Mouse (Mus musculus) heart, embryonic 14.5 days (tissue): ENCODE results near the gene Calm3. TPM values are rescaled to one million over a fixed set of nuclear protein-coding genes. Genes with fewer than 3 reads are reported as not detected.

Experiments
- ATAC-seq: fragments of 200-750 bp; cut with Nextera tagmentation; 2 replicates; pipeline ENCODE4 v1.8.0; 2017; ENCODE audit warnings: low read depth, moderate TSS enrichment; ENCODE audit not compliant: insufficient number of reproducible peaks, insufficient read depth, low FRiP score
- H3K27ac ChIP-seq, 2 experiments: fragments of 200-500 bp in 1 of 2; fragments of 300-500 bp in 1 of 2; sonication (generic) in 1 of 2; replicated peaks in 1 of 2; 2 replicates each; pipeline ENCODE4 v1.5.1; 2012 to 2014; ENCODE audit warnings: low read depth in 2 of 2, low read length in 2 of 2, control low read depth in 1 of 2, mild to moderate bottlenecking in 1 of 2, mixed read lengths in 1 of 2; ENCODE audit not compliant: control insufficient read depth in 1 of 2, insufficient read depth in 1 of 2
- H3K27me3 ChIP-seq: fragments of 300-500 bp; sonication (generic); 2 replicates; pipeline ENCODE4 v1.6.1; 2014; ENCODE audit warnings: mild to moderate bottlenecking, low read length, control low read depth; ENCODE audit not compliant: control insufficient read depth, insufficient read depth
- H3K36me3 ChIP-seq: fragments of 300-500 bp; sonication (generic); 2 replicates; pipeline ENCODE4 v1.6.1; 2014; ENCODE audit warnings: mild to moderate bottlenecking, control low read depth, low read length, mixed read lengths; ENCODE audit not compliant: control insufficient read depth, insufficient read depth
- H3K4me1 ChIP-seq, 2 experiments: fragments of 200-500 bp in 1 of 2; fragments of 300-500 bp in 1 of 2; sonication (generic) in 1 of 2; 2 replicates each; pipeline ENCODE4 v1.6.1; 2012 to 2014; ENCODE audit warnings: low read length in 2 of 2, control low read depth in 1 of 2, mixed read lengths in 1 of 2; ENCODE audit not compliant: control insufficient read depth in 2 of 2, insufficient read depth in 2 of 2
- H3K4me2 ChIP-seq: fragments of 300-500 bp; sonication (generic); 2 replicates; pipeline ENCODE4 v1.6.1; 2014; ENCODE audit warnings: mild to moderate bottlenecking, low read length
- H3K4me3 ChIP-seq, 2 experiments: fragments of 200-500 bp in 1 of 2; fragments of 300-500 bp in 1 of 2; sonication (generic) in 1 of 2; 2 replicates each; pipeline ENCODE4 v1.5.1; 2012 to 2014; ENCODE audit warnings: low read length in 2 of 2, mild to moderate bottlenecking in 2 of 2, control low read depth in 1 of 2, low read depth in 1 of 2, moderate library complexity in 1 of 2; ENCODE audit not compliant: control insufficient read depth in 1 of 2, insufficient read depth in 1 of 2
- H3K9ac ChIP-seq: fragments of 300-500 bp; sonication (generic); 2 replicates; pipeline ENCODE4 v1.6.1; 2014; ENCODE audit warnings: mild to moderate bottlenecking, low read length
- H3K9me3 ChIP-seq: fragments of 300-500 bp; sonication (generic); 2 replicates; pipeline ENCODE4 v1.6.1; 2016; ENCODE audit warnings: low read length, control low read depth; ENCODE audit not compliant: control insufficient read depth
- WGBS: fragments of 180-500 bp; shearing (Covaris S2); extraction: QIAGEN DNeasy Blood & Tissue Kit; methylation state at CpG from one replicate; pipeline ENCODE4 v1.1.7; 2014; 5-methylcytosine and 5-hydroxymethylcytosine counted together
- polyA plus RNA-seq: library from polyadenylated mRNA; unstranded; fragments of >200 nt; fragmentation: Nextera tagmentation; extraction: Ambion mirVana; gene quantifications from 2 replicates; pipeline ENCODE4 v1.2.1, GENCODE M21; 2014

The Calm3 gene
- polyA plus RNA-seq, 1 experiment from 2014 or later: 152 TPM

DNA sequence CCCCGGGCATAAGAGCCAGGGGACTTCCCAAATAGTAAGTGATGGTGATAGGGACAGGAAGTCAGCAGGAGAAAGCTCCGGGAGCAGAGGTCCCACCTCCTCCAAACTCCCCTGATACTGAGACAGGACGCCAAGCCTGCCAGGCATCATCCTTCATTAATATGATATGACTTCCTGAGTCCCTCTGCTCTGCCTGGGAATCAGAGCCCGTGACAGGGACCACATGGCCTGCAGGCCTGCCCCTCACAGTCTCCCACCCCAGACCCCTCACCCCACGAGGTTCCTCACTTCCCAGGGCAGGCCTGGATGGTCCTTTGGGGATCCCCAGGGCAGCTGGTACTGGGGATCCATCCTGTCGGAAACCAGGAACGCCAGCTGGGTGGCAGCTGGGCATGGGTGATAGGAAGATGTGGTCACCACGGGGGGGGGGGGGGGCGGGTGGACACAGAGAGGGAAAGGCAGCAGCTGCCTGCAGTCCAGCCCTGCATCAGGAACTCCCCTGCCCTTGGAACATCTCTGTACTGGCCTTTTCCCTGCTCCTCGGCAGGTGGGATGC lies 19.7 kb downstream of the Calm3 start:
- Histone ChIP-seq H3K4me1 (peaks cover 26 to 43% of the 10 kb centered on the region in 2 experiments), H3K4me3 (no peak overlapping the region), H3K27ac (no peak overlapping the region), H3K9ac (no peak overlapping the region), H3K27me3 (peaks cover 46% of the 10 kb centered on the region), H3K9me3 (no peaks in the 10 kb centered on the region), H3K36me3 (no peaks in the 10 kb centered on the region), H3K4me2 (no peak overlapping the region)
- 40% methylated on average over 8 of the region's 10 CpGs for WGBS
- no peak for ATAC-seq

DNA sequence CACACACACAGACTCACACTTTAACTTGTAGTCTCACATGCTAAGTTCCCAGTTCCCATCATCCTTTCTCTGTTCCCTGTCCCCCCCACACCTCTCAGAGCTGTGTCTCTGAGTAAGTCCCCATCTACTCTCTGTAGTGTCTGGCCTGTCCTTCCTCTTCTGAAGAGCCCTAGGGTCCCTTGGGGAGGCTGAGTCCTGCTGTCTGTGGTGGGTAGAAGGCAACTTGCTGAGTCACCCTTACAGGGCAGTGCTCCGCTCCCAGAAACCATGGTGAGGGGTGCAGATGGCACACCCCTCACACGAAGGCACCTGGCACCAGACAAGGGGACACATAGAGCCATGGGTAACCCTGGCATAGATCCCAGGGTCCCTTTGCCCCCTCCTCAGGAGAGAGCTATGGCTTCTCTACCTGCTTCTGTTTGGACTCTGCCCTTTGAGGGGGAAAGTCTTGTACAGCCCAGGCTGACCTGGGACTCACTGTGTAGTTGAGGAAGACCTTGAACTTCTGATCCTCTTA lies 20.4 kb downstream of the Calm3 start:
- no peak overlapping the region for H3K4me2 ChIP-seq
- H3K9ac ChIP-seq: no peak overlapping the region
- no peak for ATAC-seq
- peaks cover 41% of the 10 kb centered on the region for H3K27me3 ChIP-seq
- H3K27ac ChIP-seq: no peak overlapping the region
- H3K4me3 ChIP-seq: no peak overlapping the region
- WGBS: 70% methylated on average over 2 of the region's 2 CpGs
- H3K4me1 ChIP-seq: peaks cover 20 to 36% of the 10 kb centered on the region in 2 experiments
- H3K36me3 ChIP-seq: no peaks in the 10 kb centered on the region
- H3K9me3 ChIP-seq: no peaks in the 10 kb centered on the region

DNA sequence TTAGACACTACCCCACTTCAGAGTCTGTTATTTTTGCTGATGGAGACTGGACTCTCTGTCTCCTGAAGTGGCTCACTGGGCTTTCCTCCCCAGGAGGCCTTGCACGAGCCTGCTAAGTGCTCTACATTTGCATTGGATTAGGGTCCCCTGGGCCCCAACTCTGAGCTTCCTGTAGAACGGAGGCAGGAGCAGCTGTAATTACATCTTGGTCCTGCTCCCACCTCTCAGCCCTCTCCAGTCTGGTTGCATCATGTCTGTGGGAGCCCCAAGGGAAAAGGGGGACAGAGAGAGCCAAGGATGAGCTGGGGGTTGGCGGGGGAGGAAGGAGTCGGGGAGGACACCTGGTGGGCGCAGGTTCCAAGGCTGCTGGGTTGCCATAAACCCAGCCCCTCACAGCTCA lies 23.4 kb downstream of the Calm3 start:
- ATAC-seq: no peak
- Histone ChIP-seq H3K4me3 (no peak overlapping the region), H3K4me2 (no peak overlapping the region), H3K27me3 (peaks cover 39% of the 10 kb centered on the region), H3K27ac (no peak overlapping the region), H3K9ac (no peak overlapping the region), H3K36me3 (no peaks in the 10 kb centered on the region), H3K4me1 (peaks cover 1 to 13% of the 10 kb centered on the region in 2 experiments; a peak in 3 of 4 replicates), H3K9me3 (no peaks in the 10 kb centered on the region)
- 36% methylated on average over 5 of the region's 5 CpGs for WGBS

DNA sequence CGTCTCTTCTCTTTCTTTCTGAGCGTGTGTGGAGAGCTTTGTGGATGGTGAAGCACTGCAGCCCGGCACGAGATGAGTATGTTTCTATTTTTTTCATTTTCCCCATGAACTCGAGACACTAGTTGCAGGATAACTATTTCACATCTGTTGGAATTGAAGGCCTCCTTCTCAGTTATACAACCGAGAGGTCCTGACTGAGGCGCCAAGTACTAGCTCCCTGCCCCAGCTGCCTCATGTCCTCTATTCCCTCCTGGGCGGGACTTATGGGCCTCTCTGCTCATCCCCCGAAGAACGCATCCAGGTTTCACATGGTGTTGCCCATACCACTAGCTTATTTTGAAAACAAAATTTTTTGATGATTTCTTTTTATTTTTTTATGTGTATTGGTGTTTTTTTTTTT lies 28.4 kb downstream of the Calm3 start:
- Histone ChIP-seq H3K9ac (0 out of 2 replicates have a peak overlapping the region, but pooled peaks have one; percentile 9), H3K4me1 (peaks cover 21 to 25% of the 10 kb centered on the region in 2 experiments), H3K27ac (no peak overlapping the region), H3K4me2 (peak overlapping the region; percentile 47), H3K9me3 (no peaks in the 10 kb centered on the region), H3K4me3 (peak overlapping the region in 1 of 2 experiments; percentile 5; a peak in 2 of 4 replicates), H3K27me3 (peaks cover 36% of the 10 kb centered on the region), H3K36me3 (no peaks in the 10 kb centered on the region)
- 33% methylated on average over 10 of the region's 10 CpGs for WGBS
- ATAC-seq: no peak

DNA sequence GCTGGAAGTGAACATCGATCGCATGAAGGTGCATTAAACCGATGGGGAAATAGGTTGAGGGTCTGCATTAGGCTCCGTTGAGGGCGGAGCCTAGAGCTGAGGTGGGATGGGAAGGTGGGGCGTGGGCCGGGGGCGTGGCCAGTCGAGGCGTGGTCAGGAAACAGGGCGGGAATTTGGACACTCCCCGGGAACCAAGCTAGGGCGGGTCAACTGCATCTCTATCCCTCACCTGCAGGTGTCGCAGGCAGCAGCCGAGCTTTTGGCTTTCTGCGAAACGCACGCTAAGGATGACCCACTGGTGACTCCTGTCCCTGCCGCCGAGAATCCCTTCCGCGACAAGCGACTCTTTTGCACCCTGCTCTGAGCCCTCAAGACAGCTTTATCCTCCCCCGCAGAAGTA lies 28.9 kb downstream of the Calm3 start:
- no peak overlapping the region for H3K27ac ChIP-seq
- H3K9ac ChIP-seq: 0 out of 2 replicates have a peak overlapping the region, but pooled peaks have one; percentile 9
- H3K36me3 ChIP-seq: no peaks in the 10 kb centered on the region
- peak; percentile 8; the same call in 1 of the 2 replicates for ATAC-seq
- H3K27me3 ChIP-seq: peaks cover 31% of the 10 kb centered on the region
- peaks cover 21 to 28% of the 10 kb centered on the region in 2 experiments for H3K4me1 ChIP-seq
- under 1% methylated on average over 24 of the region's 24 CpGs for WGBS
- no peaks in the 10 kb centered on the region for H3K9me3 ChIP-seq
- peak overlapping the region; percentile 5 to 21 for H3K4me3 ChIP-seq
- peak overlapping the region; percentile 47 for H3K4me2 ChIP-seq

DNA sequence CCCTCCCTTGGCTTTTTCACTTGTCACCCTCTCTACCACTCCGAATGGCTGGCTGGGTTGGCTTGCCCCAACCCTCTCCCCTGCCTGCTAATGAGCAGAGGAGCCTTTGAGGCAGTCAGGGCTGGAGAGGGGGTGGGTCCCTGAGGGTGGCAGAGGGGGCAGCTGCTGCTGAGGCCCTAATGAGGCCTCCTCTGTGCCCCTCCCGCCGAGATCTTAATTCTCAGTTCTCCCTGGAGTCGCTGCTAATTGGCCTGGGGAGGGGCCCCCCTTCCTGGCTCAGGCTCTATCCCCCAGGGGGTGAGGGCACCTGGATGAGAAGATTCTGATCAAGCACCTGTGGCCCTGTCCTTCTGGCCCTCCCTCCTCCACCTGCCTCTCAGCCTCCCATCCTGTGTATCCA lies 29.6 kb downstream of the Calm3 start:
- no peak for ATAC-seq
- H3K9me3 ChIP-seq: no peaks in the 10 kb centered on the region
- H3K9ac ChIP-seq: no peak overlapping the region
- no peak overlapping the region for H3K4me3 ChIP-seq
- H3K4me2 ChIP-seq: peak overlapping the region; percentile 47; the same call in 1 of the 2 replicates
- WGBS: 4% methylated on average over 4 of the region's 4 CpGs
- H3K4me1 ChIP-seq: peaks cover 21 to 28% of the 10 kb centered on the region in 2 experiments
- no peak overlapping the region for H3K27ac ChIP-seq
- no peaks in the 10 kb centered on the region for H3K36me3 ChIP-seq
- H3K27me3 ChIP-seq: peaks cover 25% of the 10 kb centered on the region

DNA sequence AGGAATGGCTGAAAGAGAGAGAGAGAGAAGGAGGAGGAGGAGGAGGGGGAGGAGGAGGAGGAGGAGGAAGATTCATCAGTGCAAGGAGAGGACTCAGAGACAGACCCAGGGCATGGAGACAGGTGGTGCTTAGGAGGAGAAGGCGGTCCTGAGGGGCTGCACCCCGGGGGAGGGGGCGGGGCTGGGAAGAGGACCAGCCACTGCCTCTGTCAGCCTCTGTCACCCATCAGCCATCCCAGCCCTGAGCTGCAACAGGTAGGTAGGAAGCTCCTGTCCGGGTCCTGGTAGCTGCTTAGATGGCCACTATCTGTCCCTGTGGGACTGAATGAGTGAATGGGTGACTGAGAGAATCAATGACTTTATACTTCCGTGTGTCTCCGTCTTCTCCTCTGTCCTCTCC lies 30.3 kb downstream of the Calm3 start:
- peaks cover 22% of the 10 kb centered on the region for H3K27me3 ChIP-seq
- H3K9ac ChIP-seq: no peak overlapping the region; the same call in 1 of the 2 replicates
- peak overlapping the region; percentile 21; the same call in 1 of the 2 replicates for H3K4me2 ChIP-seq
- peaks cover 21 to 28% of the 10 kb centered on the region in 2 experiments for H3K4me1 ChIP-seq
- WGBS: 13% methylated on average over 6 of the region's 6 CpGs
- H3K9me3 ChIP-seq: no peaks in the 10 kb centered on the region
- ATAC-seq: no peak
- H3K27ac ChIP-seq: no peak overlapping the region
- H3K4me3 ChIP-seq: no peak overlapping the region
- H3K36me3 ChIP-seq: peaks cover 3% of the 10 kb centered on the region
